Mouse (Mus musculus) heart, adult 18-20 months (tissue): ENCODE measurements around the gene Rps11. TPM values are rescaled to one million over a fixed set of nuclear protein-coding genes. Genes with fewer than 3 reads are reported as not detected.
"Not testable (repeated sequence)": the region's sequence is repeated elsewhere in the genome, so short reads cannot be mapped to it uniquely, and the experiment has no call there.

Experiments
- DNase-seq, 2 experiments: peaks; one replicate each; pipeline ENCODE4 v3.0.0; 2021 to 2022; ENCODE audit warnings: mixed read lengths in 1 of 2
- total RNA-seq, 2 experiments: library from RNA; stranded (reverse); gene quantifications; 2 replicates each; pipeline ENCODE4 v1.2.3; 2021

Gene Rps11
- total RNA-seq, 2 experiments from 2014 or later: 512 to 646 TPM

- DNase-seq: no peak
These were observed 9.4 kb upstream of the Rps11 start for GRCm38 (mm10) chr7:45133446-45134159.

DNA sequence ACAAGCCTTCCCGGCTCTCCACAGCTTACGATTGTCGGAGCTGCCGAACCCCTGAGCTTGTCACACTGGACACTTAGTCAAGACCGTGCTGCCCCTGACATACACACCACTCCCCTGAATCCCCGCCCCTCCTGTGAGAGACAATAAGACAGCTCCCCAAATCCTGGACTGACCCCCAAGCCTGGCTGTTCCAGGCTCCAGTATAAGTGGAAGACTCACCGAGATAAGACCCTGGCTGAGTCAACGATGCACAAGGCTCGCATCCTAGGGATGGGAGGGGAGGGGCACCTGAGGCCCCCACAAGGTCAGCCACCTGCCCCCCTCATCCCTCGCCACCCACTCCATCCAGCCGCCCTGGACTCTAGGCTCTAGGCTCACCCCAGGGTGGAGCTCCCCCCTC is 7.6 kb upstream of the Rps11 start:
- no peak for DNase-seq

- no peak for DNase-seq
These were observed 5.7 kb upstream of the Rps11 start for GRCm38 (mm10) chr7:45129776-45130512.

DNA sequence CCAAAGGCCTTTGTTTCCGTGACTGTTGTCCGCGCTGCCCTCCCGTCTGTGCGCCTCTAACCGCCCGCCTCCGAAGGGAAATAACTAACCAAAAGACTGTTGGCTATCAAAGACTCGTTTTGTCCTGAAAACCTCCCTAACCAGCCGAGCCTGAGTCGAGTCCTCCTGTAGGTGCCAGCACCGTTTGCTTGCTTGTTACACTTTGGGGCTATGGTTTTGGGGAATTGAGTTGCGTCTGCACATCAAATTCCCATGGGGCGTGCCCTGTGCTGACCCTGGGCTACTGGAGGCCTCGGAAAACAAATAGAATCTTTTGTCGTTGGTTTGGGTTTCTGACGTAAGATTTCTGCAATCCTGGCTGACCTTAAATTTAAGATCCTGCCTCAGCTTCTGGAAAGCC is 5.1 kb upstream of the Rps11 start:
- DNase-seq: peak in 1 of 2 experiments; percentile 63

- peak; percentile 99 to 100 for DNase-seq
These were observed 4.5 kb upstream of the Rps11 start, which contains the start of gene Rpl13a for GRCm38 (mm10) chr7:45128624-45129246. TSS of gene Rpl13a (minus strand) at chr7:45128761.

DNA sequence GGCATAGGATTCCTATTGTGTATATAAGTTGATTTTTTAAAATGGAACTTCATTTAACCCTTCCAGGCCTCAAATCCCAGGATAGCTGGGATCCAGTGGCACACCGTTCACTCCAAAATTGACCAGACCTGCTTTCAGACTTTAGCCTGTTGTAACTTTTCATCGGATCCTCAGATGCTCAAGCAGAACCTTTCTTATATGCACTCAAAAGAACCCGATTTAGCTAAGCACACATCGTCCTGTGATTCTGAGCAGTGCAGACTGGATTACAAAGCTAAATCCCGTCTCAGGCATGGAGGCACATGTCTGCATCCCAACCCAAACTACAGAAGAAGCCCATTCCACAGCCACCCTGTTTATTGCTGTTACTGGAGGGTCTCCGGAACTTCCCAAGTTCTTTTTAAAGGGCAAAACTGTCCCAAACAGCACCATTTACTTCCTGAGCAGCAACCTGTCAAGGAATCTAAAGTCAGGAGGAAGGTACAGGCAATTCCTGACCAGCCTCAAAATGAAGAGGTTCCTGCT is 3.5 kb upstream of the Rps11 start:
- DNase-seq: no peak

- DNase-seq: no peak
These were observed 2.8 kb upstream of the Rps11 start for GRCm38 (mm10) chr7:45126844-45127699.

- DNase-seq: no peak
These were observed 2.1 kb upstream of the Rps11 start for GRCm38 (mm10) chr7:45126147-45126843.

DNA sequence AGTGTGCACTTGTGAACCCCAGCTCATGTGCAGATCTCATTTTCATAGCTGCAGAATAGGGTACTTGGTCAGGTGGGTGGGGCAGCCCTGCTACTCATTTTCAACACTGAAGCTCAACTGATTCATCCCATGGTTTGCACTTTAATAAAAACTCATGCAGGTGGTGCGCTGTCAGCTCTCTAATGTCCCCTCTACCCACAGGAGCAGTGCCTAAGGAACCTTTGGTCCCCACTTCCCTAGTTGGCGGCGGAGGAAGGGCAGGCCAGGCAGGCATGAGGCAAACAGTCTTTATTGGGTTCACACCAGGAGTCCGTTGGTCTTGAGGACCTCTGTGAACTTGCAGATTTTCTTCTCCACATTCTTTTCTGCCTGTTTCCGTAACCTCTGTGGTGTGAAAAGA is 1.4 kb upstream of the Rps11 start:
- DNase-seq: not testable (repeated sequence)

- no peak for DNase-seq
These were observed 933 bp upstream of the Rps11 start for GRCm38 (mm10) chr7:45125144-45125600.

GRCm38 (mm10) chr7:45123186-45123570 is 1.1 kb downstream of the Rps11 start:
- DNase-seq: no peak

- DNase-seq: no peak
These were observed 1.6 kb downstream of the Rps11 start for GRCm38 (mm10) chr7:45122561-45123185.

- DNase-seq: no peak
These were observed 2.3 kb downstream of the Rps11 start for GRCm38 (mm10) chr7:45121966-45122365.

DNA sequence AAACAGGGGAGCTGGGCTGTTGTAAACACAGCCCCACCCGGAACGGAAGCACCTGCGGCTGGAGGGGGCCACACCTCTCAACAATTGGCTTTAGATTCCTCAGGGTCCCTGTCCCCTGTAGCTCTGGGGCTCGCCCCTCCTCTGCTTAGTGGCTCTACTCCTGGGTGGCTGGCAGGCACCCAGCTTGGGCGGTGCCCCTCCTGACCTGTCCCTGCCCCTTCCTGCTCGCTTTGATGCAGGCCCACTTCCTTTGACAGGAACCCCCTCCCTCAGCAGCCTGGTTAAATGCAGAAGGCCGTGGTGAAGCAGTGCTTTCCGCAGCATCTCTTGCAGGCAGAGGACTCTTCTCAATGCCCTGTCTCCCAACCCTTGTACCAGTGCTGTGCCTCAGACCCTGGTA is 2.8 kb downstream of the Rps11 start:
- DNase-seq: peak; percentile 56 to 90

- DNase-seq: no peak
These were observed 4.2 kb downstream of the Rps11 start for GRCm38 (mm10) chr7:45119780-45120709.

GRCm38 (mm10) chr7:45118336-45118735 is 5.9 kb downstream of the Rps11 start:
- no peak for DNase-seq

DNA sequence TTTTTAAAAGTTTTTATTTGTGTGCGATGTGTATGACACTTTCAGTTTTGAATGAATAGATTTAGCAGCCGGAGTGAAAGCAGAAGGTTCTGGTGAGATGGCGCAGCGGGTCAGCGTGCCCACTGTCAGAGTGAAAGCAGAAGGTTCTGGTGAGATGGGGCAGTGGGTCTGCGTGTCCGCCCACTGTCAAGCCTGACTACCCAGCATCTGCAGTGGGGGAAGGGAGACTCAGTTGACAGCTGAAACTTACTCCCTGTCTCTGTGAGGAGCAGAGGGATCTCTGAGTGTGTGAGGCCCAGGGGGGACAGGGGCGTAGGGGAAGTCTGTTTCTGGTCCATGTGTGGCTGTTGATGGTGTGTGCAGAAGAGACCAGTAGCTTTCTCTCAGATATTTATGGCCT is 6.7 kb downstream of the Rps11 start:
- no peak for DNase-seq

- no peak for DNase-seq
These were observed 10.8 kb downstream of the Rps11 start for GRCm38 (mm10) chr7:45113476-45113875.

DNA sequence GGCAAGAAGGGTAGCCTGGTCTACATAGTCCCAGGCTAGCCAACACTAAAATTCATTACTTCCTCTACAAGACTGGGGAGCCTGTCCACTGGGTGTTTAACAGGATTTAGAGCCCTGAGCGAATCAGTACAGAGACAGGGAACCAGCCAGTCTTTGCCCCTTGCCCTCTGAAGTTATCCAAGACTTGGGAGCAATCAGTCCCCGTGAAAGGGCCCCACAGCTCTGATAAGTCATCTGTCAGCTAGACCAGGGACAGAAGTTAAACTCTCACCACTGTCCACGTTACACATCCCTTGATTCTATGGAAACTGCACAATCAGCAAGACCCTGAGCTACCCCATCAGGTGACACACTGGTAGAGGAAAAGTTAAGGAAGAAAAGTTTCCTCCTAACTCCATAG is 11.7 kb downstream of the Rps11 start:
- DNase-seq: no peak

GRCm38 (mm10) chr7:45111940-45112339 is 12.3 kb downstream of the Rps11 start:
- DNase-seq: no peak
